Mouse (Mus musculus): ENCODE measurements around the gene Qrich1.

DNA sequence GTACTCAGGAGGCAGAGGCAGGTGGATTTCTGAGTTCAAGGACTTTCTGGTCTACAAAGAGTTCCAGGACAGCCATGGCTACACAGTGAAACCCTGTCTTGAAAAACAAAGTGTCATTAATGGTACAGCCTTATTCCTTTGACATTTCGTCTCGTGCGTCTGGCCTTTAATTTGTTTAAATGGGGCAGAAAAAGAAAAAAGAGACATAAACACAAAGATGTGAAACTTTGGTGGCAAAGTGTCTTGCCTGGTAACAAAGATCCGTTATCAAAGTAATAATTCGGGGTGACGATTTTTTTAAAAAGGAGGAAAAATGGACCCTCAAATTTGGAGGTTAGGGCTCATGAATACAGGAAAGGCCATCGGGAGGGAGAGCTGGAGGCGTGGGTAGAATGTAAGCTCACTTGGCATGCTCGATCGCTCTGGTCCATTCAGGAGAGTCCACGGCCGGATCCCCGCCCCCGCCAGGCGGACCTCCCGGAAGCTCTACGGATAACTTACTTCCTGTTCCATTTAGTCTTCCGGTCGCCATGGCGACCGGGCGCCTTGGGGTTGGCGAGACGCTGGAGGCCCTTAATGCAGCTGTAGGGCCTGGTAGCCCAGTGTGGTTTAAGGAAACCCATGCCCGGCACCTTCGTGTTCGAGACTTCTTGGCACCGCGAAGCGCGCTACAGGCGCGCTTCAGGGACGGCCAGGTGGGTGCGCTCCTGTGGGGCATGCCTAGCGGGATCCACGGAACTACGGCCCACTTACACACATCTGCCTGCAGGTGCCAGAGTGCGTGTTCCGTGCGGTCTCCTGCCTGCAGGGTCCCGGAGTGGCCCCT, 53.0 kb downstream of the Qrich1 start, which contains the start of gene Dalrd3:
- TF ChIP-seq EP300 (IDR thresholded peaks at IDR 0.05; ENCODE audit: low read depth) (no peak), CTCF (IDR thresholded peaks at IDR 0.05; ENCODE audit: low read depth) (no peak)
